Mouse (Mus musculus) ES-CJ7 (cell line): ENCODE results near the gene Polr2a.

Experiments
- DNase-seq: peaks from one replicate; pipeline ENCODE4 v3.0.0; 2011; ENCODE audit warnings: low read depth, low spot score

Polr2a gene

DNA sequence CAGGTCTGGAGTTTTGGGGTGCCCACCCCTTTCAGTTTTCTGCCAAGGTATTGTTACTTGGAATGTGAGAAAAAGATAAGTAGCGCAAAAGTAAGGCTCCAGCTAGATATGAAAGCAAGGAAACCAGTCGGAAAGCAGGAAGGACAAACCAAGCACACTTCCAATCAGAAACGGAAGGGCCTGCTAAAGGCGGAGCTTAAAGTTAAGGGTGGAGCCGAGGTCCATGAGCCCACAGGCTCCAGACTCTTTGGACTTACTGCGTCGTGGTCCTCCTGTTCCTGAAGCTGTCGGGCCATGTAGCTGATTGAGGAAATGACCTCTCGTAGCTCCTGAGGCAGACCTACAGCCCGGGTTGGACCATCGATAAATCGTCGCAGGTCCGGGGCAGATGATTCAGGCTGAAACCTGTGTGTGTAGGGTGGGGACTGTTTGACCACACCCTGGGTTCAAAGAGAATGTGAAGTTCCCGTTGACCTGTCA is 26.4 kb upstream of the Polr2a start:
- peak; percentile 97 for DNase-seq

DNA sequence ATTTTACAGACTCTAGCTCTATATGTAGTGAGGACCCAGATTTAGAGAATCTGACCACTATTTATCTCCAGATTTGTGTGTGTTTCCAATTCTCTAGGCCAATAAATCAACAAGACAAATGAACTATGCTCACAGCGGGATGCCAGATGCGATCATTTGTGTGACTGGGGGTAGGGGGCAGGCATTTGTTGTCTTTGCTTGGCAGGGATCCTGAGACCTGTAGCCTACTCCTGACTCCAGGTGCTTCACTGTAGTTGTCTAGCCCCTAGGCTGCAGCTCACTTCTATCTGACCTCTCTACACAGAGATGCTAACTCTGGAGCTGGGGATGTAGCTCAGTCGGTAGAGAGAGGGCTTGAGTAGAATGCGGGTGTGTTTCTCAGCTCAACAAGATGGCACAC is 23.4 kb upstream of the Polr2a start:
- peak; percentile 87 for DNase-seq

DNA sequence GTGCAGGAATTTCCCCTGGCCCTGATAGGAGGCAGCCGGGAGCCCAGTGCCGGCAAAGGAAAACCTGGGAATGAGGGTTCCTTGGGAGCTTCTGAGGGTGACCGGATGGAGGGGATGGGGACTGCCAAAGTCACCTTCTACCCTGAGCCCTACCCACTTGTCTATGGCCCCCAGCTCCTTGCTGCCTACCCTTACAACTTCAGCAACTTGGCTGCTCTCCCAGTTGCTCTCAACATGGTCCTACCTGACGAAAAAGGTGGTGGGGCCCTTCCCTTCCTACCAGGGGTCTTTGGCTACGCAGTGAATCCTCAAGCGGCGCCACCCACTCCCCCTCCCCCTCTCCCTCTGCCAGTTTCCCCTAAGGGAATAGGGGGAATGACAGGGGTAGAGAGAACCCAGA is 20.5 kb upstream of the Polr2a start:
- DNase-seq: no peak

DNA sequence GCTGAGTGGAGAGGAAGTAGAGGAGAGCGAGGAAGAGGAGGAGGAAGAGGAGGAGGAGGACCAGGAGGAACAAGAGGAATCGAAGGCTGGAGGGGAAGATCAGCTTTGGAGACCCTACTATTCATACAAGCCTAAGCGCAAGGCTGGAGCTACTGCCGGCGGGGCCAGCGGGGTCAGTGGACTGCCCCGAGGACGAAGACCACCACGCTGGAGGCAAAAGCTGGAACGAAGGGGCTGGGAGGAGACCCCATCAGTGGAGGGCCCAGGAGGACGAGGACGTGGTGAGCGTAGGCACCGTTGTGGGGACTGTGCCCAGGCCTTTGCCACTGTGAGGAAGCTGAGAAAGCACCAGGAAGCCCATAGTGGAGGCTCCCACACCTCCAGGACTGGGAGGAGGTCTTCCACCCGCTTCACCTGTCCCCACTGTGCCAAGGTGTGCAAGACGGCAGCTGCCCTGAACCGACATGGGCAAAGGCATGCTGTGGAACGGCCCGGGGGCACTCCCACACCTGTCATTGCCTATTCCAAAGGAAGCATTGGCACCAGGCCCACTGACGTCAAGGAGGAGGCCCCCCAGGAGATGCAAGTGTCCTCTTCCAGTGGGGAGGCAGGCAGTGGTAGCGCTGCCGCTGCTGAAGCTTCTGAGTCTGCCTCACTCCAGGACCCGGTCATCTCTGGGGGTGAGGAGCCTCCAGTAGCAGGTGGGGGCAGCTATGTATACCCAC is 20.0 kb upstream of the Polr2a start:
- no peak for DNase-seq

DNA sequence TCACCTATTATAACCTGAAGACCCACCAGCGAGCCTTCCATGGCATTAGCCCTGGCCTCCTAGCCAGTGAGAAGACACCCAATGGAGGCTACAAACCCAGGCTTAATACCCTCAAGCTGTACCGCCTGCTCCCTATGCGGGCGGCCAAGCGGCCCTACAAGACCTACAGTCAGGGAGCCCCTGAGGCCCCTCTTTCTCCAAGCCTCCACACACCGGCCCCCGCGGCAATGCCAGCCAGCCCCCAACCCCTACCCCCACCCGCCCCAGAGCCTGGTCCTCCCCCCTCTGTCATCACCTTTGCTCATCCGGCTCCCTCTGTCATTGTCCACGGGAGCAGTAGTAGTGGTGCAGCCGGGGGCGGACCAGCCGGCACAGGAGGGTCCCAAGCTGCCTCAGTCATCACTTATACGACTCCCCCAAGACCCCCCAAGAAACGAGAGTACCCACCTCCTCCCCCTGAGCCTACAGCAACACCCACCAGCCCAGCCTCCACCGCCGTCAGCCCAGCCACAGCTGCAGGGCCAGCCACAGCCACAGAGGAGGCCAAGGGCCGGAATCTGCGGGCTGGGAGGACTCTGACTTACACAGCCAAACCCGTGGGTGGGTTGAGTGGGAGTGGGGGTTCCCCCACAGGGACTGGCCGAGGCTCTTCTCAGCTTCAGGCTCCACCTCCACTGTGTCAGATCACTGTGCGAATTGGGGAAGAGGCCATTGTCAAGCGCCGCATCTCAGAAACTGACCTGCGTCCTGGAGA is 19.2 kb upstream of the Polr2a start:
- no peak for DNase-seq

DNA sequence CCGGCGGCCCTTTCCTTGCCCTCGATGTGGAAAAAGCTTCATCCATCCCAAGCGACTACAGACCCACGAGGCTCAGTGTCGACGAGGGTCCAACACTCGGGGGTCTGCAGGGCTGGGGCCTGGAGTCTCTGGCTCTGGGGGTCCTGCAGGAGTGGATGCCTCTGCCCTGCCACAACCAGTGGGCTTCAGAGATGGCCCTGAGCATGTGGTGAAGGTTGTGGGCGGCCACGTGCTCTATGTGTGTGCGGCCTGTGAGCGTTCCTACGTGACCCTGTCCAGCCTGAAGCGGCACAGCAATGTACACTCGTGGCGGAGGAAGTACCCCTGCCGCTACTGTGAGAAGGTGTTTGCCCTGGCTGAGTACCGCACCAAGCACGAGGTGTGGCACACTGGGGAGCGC is 18.1 kb upstream of the Polr2a start:
- no peak for DNase-seq

DNA sequence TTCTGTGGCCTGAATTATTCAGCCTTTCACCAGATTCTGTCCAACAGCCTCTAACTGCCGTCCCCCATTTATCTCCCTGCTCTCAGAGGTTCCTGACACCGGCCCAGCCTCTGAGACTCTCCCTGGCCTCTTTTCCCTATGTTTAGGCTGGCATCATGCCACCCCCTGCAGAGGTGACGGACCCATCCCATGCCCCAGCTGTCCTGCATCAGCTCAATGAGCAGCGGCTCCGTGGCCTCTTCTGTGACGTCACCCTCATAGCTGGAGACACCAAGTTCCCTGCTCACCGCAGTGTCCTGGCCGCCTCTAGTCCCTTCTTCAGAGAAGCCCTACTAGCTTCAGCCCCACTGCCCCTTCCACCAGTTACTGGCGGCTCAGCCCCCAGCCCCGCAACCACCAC is 17.3 kb upstream of the Polr2a start:
- DNase-seq: no peak

DNA sequence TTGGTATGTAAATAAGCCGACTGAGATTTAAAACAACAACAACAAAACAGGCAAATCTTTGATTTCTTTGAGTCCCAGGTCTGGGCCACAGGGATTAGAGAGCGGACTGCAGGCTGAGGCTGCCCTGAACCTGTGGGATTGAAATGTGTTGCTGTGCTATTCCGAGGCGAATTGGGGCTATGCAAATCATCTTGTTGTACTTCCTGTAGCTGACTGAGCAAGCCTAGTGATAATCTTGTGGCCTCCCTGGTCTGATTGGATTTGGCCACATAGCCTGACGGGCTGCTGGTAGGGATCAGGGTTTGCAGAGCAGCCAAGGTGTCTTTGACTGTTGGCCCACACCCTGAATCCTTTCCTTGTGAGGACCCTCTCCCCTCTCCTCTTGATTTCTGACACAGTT is 16.5 kb upstream of the Polr2a start:
- DNase-seq: no peak

DNA sequence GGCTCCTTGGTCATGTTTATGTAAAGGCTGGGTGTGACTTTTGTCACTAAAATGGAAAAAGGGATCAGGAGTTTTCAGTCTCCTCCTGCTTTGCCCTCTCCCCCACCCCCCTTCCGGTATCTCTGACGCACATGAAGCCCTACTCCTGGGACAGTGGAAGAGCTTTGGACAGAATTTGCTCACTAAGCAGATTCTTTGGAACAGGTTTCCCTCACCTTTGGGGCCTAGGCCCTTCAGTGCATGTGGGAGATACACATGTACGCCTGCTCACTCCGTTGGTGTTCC is 9.1 kb upstream of the Polr2a start:
- DNase-seq: no peak

DNA sequence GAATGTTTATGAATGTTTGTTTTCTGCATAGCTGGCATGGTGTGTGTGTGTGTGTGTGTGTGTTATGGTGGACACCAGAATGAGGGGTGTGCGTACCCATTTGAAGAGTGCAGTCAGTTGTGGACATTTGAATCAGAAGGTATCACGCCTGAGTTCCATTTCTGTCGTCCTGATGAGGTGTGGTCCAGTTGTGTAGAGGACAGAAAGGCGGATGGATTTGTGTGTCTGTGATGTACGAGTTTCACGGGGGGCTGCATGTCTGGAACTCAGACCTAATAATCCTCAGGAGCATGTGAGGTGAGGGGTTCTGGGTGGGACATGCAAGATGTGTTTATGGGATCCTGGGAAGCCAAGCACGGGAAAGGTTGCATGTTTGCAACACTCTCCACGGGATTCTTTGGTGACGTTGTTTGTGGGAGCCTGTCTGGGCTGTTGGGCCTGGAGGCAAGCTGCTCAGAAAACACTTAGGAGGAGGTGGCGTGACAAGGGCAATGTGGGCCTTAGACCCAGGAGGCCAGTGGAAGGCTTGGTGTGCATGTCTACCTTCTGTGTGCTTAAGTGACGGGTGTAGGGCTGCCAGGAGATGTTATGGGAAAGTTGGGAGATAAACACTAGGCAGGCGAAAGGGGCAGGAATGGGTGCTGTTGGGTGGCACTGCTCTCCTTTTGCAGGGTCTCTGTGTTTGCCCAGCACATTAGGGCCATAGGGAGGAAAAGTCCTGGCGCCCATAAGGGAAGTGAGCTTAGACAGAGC is 8.6 kb upstream of the Polr2a start:
- DNase-seq: no peak

DNA sequence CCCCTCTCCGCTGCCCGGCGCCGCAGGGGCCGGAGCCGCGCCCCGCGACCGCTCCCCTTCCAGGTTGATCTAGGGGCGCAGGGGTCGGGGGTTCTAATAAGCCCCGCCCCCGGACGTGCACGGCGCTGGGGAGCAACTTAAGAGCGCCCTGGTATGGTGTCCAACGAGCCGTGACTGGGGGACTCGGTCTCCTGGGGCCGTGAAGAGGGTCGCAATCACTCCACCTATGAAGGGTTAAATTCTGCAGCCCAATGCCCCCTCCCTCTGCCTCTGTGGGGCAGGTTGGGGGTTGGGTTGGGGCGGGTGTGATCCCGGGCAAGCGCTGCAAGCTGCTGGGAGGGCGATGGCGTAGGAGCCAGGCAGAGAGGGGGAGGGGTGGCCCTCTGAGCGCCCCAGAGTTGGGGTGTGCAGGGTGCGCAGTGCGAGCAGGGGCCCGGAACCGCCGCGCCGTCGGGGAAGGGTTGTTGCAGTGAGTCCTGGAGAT is 7.7 kb upstream of the Polr2a start:
- peak; percentile 58 for DNase-seq

DNA sequence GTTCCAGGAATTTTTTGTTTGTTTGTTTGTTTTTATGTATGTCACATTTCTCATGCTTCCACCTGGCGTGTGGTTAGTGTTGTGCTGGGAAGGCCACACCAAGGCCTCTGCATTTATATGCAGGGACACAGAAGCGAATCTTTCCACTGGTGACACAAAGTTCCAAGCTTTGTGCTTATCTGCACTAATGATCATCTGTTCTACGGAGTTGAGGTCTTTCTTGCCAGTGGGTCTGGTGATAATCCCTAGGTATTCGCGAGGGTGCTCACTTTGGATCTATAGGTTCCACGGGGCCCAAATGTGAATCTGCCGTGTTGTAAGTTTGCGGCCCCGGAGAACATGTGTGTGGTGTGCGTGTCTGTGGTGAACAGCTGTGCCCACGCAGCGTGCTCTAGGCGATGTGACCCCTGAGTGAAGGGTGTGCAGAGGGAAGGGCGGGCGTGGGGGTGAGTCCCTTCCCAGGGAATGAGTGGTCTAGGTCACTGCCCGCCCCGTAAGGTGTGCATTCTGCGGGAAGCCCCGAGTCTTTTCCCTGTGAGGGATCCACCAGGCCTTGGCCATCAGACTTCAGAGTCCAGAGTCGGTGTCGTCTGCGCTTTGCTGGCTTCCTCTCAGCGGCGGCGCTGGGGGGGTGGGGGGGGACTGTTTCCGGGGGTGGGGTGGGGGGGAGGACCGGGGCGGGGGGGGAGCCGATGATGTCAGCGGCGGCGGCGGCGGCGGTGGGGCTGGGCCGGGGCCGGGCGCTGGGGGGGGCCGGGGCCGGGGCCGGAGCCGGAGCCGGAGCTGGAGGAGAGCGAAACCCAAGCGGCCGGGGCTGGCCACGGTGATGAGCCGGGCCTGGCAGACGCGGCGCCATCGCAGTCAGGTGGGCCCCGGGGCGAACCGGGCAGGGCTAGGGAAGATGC is 7.0 kb upstream of the Polr2a start, which contains the start of gene Zbtb4:
TSS of gene Zbtb4 (plus strand) at position 692 of the 905 bp plus-strand sequence.
- peak; percentile 34 for DNase-seq

DNA sequence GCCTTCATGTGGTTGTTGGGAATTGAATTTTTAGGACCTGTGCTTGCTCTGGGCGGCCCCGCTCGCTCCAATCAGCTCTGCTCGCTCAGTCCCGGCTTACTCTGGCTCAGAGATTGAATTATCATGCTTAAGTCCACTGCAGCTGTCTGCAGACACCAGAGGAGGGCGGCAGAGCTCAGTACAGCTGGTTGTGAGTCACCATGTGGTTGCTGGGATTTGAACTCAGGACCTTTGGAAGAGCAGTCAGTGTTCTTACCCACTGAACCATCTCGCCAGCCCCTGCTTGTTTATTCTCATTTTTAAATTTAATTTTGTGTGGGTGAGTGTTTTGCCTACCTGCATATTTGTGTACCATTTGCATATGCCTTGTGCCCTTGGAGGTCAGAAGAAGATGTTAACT is 5.1 kb upstream of the Polr2a start:
- DNase-seq: peak; percentile 76

DNA sequence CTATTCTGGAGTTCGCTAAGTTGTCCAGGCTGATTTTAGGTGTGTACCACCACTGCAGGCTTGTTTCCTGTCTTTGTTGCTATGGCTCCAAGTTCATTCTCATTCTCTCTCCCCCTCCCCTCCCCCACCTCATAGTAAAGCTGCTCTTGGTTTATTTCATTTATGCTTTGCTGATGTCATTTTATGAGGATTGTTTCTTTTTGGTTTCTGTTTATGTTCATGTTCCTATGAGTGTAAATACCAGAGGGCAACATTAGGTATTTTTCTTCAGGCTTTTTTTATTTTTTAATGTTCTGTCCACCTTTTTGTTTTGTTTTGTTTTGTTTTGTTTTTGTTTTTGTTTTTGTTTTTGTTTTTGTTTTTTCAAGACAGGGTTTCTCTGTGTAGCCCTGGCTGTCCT is 3.4 kb upstream of the Polr2a start, which contains the start of gene Slc35g3:
TSS of gene Slc35g3 (minus strand) at position 101 of the 400 bp plus-strand sequence.
- DNase-seq: no peak

DNA sequence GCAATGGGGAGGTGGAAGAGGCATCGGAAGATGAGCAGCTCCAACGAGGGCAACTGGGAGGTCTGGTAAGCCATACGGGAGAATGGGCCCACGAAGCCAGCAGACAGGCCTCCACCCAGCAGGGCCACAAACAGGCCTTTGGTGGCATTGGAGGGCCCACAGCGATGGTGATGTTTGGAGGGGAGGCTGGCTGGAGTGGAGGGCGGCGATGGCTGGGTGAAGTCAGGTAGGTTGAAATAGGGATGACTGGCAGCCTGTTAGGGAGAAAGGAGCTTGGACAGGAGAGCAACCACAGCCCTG is 2.4 kb upstream of the Polr2a start:
- no peak for DNase-seq

DNA sequence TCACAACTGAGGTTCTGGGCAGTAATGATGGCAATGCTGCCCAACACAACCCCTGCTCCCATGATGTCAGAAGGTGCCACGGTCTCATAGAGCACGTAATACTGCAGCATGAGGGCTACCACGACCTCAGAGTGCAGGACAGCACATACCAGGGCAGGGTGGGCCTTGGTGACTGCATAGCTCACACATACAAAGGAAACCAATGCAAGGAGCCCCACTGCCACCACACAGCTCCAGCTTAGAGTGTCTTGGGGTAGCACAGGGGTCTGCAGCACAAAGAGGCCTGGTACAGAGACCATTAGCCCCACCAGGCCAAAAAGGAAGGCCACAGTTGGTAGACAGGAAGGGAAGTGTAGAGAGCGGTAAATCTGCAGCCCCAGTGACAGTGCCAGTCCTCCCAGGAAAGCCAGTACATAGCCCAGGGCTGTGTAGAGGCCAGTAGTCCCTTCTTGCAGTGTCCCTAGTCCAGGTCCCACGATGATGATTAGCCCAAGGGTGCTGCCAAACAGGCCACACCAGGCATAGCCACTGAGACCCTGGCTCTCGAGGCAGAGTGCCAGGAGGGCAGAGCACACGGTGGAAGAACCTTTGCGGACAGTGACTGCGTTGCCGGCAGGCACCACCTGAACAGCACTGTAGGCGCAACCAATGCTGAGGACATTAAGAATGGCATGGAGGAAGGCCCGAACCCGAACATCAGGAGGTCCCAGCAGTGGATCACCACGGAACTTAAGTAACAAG is 1.9 kb upstream of the Polr2a start:
- DNase-seq: no peak

DNA sequence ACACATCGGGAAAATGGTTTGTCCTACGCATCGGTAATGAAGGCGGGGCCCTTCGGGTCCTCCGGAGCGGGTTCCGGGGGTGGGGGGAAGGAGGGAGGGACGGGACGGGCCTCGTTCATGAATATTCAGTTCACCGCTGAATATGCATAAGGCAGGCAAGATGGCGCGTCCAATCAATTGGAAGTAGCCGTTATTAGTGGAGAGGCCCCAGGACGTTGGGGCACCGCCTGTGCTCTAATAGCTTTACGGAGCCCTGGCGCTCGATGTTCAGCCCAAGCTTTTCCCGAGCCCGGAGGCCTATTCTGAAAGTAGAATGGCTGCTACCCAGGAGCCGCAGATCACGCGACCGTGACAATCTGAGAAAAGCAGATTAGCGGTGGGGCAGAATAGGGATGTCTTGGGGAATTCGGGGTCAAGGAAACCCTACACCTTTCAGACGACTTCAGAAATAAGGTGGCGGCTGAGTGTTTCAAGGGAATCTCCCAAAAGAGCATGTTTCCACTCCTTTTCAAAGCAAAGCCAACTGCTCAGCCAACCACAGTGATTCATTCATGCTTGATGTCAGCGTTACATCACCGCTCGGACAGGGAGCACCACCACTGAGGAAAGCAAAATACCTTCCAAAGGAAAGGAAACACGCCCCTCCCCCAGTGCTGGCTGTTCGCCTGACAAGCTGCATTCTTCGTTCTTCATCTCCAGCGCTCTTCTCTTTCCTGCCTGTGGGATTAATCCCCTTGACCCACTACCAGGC is 709 bp upstream of the Polr2a start:
- DNase-seq: peak; percentile 96

DNA sequence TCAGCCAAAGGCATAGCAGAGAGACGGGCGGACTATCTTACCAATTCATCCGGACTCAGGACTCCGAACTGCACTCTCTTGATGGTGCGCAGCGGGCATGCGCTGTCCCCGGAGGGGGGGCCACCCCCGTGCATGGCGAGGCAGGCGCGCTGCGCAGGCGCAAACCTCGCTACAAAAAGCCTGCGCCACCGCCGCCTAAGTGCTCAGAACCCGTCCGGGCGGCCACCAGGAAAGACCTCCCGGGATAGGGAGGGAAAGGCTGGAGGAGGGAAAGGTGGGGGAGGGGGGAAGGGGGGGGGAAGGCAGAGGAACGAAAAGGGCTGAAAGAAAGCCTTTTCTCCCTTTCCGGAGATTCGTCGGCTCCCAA is 364 bp downstream of the Polr2a start:
- DNase-seq: peak; percentile 94

DNA sequence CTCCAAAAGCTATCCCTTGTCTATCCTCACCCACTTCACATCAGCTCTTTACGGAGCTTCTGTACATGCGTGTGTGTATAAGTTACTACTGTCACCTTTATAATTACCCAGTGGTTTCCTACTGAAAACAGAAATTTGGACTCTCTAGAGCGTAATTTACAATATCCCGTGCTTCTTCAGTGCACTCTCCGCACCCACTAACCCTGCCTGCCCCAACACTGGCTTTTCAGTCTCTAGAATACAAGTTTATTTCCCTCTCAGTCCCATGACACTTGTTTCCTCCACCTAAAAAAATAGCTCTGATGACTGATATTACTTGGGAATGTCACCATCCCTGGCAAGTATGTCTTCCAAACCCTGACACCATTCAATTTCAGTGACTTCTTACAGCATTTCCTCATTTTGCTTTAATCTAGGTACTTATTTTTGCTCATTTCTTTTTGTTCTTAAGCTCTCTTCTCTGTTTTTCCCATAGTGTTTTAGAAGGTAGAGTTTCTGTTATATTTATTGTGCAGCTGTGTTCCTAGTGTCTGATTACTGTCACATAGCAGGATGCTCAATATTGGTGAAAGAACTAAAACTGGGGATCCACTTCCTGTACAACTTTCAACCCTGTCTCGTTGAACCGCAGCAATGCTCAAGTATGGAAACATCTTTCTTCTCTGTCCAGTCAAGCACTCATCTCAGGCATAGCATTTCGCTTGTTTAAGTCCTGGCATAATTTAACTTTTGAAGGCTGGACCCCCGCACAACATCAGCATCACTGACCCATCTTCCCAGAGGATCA is 941 bp downstream of the Polr2a start:
- no peak for DNase-seq
